Mouse (Mus musculus): ENCODE results near the gene Panx1. TPM values are rescaled to one million over a fixed set of nuclear protein-coding genes. Genes with fewer than 3 reads are reported as not detected.

Gene Panx1
- 173 and 183 TPM in 2 replicates for polyA plus RNA-seq (2014; fragmentation: Nextera tagmentation; extraction: Ambion mirVana)

GRCm38 (mm10) chr9:15045084-15045669 lies at the start of gene Panx1:
Gene Panx1, minus strand, starts transcription at chr9:15045478.
- peak within 1 kb of the TSS; percentile 51 for H3K4me2 ChIP-seq (ENCODE audit: low read length)
- H3K27ac ChIP-seq (ENCODE audit: low read depth, low read length) = peak within 1 kb of the TSS; percentile 92
- under 1% methylated on average over 67 of the region's 68 CpGs for WGBS
- no peaks in the 10 kb centered on the region for H3K27me3 ChIP-seq (replicated peaks; ENCODE audit: control insufficient read depth, insufficient read depth, low read length)
- ATAC-seq (peak; percentile 93), DNase-seq (ENCODE audit: low spot score) (peak; percentile 90)
- H3K36me3 ChIP-seq (ENCODE audit: control insufficient read depth, insufficient read depth, low read length) = no peaks in the 10 kb centered on the region
- peak within 1 kb of the TSS; percentile 88 for H3K4me3 ChIP-seq (ENCODE audit: low read depth, low read length)
- peak within 1 kb of the TSS; percentile 96 for H3K9ac ChIP-seq (ENCODE audit: low read length)
- H3K4me1 ChIP-seq (ENCODE audit: control insufficient read depth, insufficient read depth, low read length) = peaks cover 14% of the 10 kb centered on the region
- no peaks in the 10 kb centered on the region for H3K9me3 ChIP-seq (replicated peaks; ENCODE audit: control insufficient read depth, low read length)

GRCm38 (mm10) chr9:15068686-15069295 lies 23.5 kb upstream of the Panx1 start:
- H3K4me2 ChIP-seq (ENCODE audit: low read length) = no peak overlapping the region
- no peak overlapping the region for H3K27ac ChIP-seq (ENCODE audit: low read depth, low read length)
- no peaks in the 10 kb centered on the region for H3K27me3 ChIP-seq (replicated peaks; ENCODE audit: control insufficient read depth, insufficient read depth, low read length)
- ATAC-seq = no peak
- no peaks in the 10 kb centered on the region for H3K9me3 ChIP-seq (replicated peaks; ENCODE audit: control insufficient read depth, low read length)
- H3K4me1 ChIP-seq (ENCODE audit: control insufficient read depth, insufficient read depth, low read length) = no peaks in the 10 kb centered on the region
- H3K36me3 ChIP-seq (ENCODE audit: control insufficient read depth, insufficient read depth, low read length) = no peaks in the 10 kb centered on the region
- no peak overlapping the region for H3K4me3 ChIP-seq (ENCODE audit: low read depth, low read length)
- no peak for DNase-seq (ENCODE audit: low spot score)
- no peak overlapping the region for H3K9ac ChIP-seq (ENCODE audit: low read length)
- WGBS = 84% methylated on average over 6 of the region's 6 CpGs

DNA sequence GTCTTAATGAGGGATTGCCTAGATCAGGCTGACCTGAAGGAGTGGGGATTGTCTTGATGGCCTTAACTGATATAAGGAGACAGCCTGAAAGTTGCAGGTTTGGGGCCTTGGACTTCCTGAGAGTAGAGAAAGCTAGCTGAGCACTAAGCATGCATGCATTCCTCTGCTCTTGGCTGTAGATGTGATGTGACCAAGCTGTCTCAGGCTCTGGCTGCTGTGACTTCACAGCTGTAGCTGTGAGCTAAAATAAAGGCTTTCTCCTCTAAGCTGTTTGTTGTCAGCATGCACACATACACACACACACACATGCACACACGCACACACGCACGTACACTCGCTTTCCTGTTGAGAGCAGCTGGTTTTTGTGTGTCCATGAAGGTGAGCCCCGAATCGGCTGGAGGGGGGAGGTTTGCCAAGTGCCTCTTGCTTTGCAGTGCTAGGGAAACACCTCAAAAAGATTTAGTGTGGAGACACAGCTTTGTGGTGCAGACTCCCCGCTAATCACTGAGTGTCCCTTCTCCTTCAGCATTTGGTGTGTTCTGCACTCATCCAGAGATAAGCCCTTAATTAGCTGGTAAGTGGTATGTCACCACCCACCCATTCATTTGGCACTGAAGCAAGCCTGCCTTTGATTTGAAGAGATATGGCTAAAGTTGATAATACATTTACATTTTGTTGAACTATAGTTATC lies 22.9 kb upstream of the Panx1 start:
- Histone ChIP-seq H3K4me3 (ENCODE audit: low read depth, low read length) (no peak overlapping the region), H3K4me2 (ENCODE audit: low read length) (no peak overlapping the region), H3K9ac (ENCODE audit: low read length) (no peak overlapping the region), H3K9me3 (replicated peaks; ENCODE audit: control insufficient read depth, low read length) (no peaks in the 10 kb centered on the region), H3K4me1 (ENCODE audit: control insufficient read depth, insufficient read depth, low read length) (no peaks in the 10 kb centered on the region), H3K36me3 (ENCODE audit: control insufficient read depth, insufficient read depth, low read length) (no peaks in the 10 kb centered on the region), H3K27ac (ENCODE audit: low read depth, low read length) (no peak overlapping the region), H3K27me3 (replicated peaks; ENCODE audit: control insufficient read depth, insufficient read depth, low read length) (no peaks in the 10 kb centered on the region)
- 64% methylated on average over 7 of the region's 7 CpGs for WGBS
- ATAC-seq (no peak), DNase-seq (ENCODE audit: low spot score) (no peak)

DNA sequence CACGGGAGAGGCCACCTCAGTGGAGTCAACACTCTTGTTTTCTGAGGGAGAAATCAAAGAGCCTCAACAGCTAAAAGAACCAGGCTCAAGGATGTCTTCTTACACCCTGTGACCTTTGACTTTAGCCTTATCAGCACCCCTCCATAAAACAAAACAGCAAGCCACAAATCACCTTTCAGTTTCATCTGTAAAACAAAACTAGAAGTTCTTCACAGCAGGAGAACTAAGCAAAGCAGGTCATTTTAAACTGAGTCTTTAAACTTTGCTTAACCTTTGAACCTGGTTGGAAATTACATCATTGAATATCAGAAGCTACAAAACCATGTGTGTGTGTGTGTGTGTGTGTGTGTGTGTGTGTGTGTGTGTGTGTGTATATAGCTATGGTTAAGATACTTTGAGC lies 18.9 kb upstream of the Panx1 start:
- H3K9me3 ChIP-seq (replicated peaks; ENCODE audit: control insufficient read depth, low read length) = no peaks in the 10 kb centered on the region
- no peaks in the 10 kb centered on the region for H3K27me3 ChIP-seq (replicated peaks; ENCODE audit: control insufficient read depth, insufficient read depth, low read length)
- no peaks in the 10 kb centered on the region for H3K4me1 ChIP-seq (ENCODE audit: control insufficient read depth, insufficient read depth, low read length)
- no peak for ATAC-seq
- H3K4me3 ChIP-seq (ENCODE audit: low read depth, low read length) = no peak overlapping the region
- H3K9ac ChIP-seq (ENCODE audit: low read length) = no peak overlapping the region
- no peak for DNase-seq (ENCODE audit: low spot score)
- H3K27ac ChIP-seq (ENCODE audit: low read depth, low read length) = no peak overlapping the region
- H3K36me3 ChIP-seq (ENCODE audit: control insufficient read depth, insufficient read depth, low read length) = no peaks in the 10 kb centered on the region
- 12% methylated on average over 1 of the region's 1 CpGs for WGBS
- H3K4me2 ChIP-seq (ENCODE audit: low read length) = no peak overlapping the region

DNA sequence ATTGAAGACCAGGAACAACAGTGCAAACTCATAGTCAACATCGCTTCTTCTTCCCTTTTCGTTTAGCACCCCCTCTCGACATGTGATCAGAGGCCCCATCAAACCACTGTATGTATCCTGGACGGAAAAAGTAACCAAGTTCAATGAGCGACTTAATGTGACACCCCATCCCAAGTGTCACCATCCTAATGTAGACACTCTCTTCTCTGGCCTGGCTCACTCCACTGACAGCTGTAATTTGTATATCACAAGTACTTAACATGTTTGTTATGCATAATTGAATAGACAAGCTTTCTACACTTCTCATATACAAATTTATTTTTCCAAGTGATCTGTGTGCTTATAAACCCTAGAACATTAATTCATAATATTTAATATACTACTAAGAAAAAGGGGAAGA lies 15.6 kb upstream of the Panx1 start:
- DNase-seq (ENCODE audit: low spot score) (no peak), ATAC-seq (no peak)
- H3K4me3 ChIP-seq (ENCODE audit: low read depth, low read length) = no peak overlapping the region
- no peak overlapping the region for H3K27ac ChIP-seq (ENCODE audit: low read depth, low read length)
- H3K36me3 ChIP-seq (ENCODE audit: control insufficient read depth, insufficient read depth, low read length) = no peaks in the 10 kb centered on the region
- no peaks in the 10 kb centered on the region for H3K4me1 ChIP-seq (ENCODE audit: control insufficient read depth, insufficient read depth, low read length)
- WGBS = 91% methylated on average over 5 of the region's 5 CpGs
- H3K9ac ChIP-seq (ENCODE audit: low read length) = no peak overlapping the region
- H3K9me3 ChIP-seq (replicated peaks; ENCODE audit: control insufficient read depth, low read length) = no peaks in the 10 kb centered on the region
- no peaks in the 10 kb centered on the region for H3K27me3 ChIP-seq (replicated peaks; ENCODE audit: control insufficient read depth, insufficient read depth, low read length)
- H3K4me2 ChIP-seq (ENCODE audit: low read length) = no peak overlapping the region

- no peaks in the 10 kb centered on the region for H3K4me1 ChIP-seq (ENCODE audit: control insufficient read depth, insufficient read depth, low read length)
- 92% methylated on average over 6 of the region's 6 CpGs for WGBS
- H3K27me3 ChIP-seq (replicated peaks; ENCODE audit: control insufficient read depth, insufficient read depth, low read length) = no peaks in the 10 kb centered on the region
Observed at GRCm38 (mm10) chr9:15060026-15060425, 14.7 kb upstream of the Panx1 start.

GRCm38 (mm10) chr9:15045740-15046139 lies 462 bp upstream of the Panx1 start:
- DNase-seq (ENCODE audit: low spot score) = no peak
- 40% methylated on average over 10 of the region's 10 CpGs for WGBS

More at GRCm38 (mm10) chr9:15060026-15060425, 14.7 kb upstream of the Panx1 start:
- Histone ChIP-seq H3K36me3 (ENCODE audit: control insufficient read depth, insufficient read depth, low read length) (no peaks in the 10 kb centered on the region), H3K4me2 (ENCODE audit: low read length) (no peak overlapping the region), H3K9me3 (replicated peaks; ENCODE audit: control insufficient read depth, low read length) (no peaks in the 10 kb centered on the region), H3K9ac (ENCODE audit: low read length) (no peak overlapping the region), H3K4me3 (ENCODE audit: low read depth, low read length) (no peak overlapping the region), H3K27ac (ENCODE audit: low read depth, low read length) (no peak overlapping the region)
- DNase-seq (ENCODE audit: low spot score) = no peak
- ATAC-seq = no peak

GRCm38 (mm10) chr9:15044391-15045083 lies 741 bp downstream of the Panx1 start:
- peak overlapping the region; percentile 51 for H3K4me2 ChIP-seq (ENCODE audit: low read length)
- peak overlapping the region; percentile 88 for H3K4me3 ChIP-seq (ENCODE audit: low read depth, low read length)
- peak; percentile 54 for ATAC-seq
- H3K9ac ChIP-seq (ENCODE audit: low read length) = peak overlapping the region; percentile 96
- peaks cover 14% of the 10 kb centered on the region for H3K4me1 ChIP-seq (ENCODE audit: control insufficient read depth, insufficient read depth, low read length)
- WGBS = under 1% methylated on average over 28 of the region's 28 CpGs
- no peaks in the 10 kb centered on the region for H3K9me3 ChIP-seq (replicated peaks; ENCODE audit: control insufficient read depth, low read length)
- peak overlapping the region; percentile 92 for H3K27ac ChIP-seq (ENCODE audit: low read depth, low read length)
- no peaks in the 10 kb centered on the region for H3K27me3 ChIP-seq (replicated peaks; ENCODE audit: control insufficient read depth, insufficient read depth, low read length)
- no peaks in the 10 kb centered on the region for H3K36me3 ChIP-seq (ENCODE audit: control insufficient read depth, insufficient read depth, low read length)
- DNase-seq (ENCODE audit: low spot score) = peak; percentile 39

More at GRCm38 (mm10) chr9:15045740-15046139, 462 bp upstream of the Panx1 start:
- Histone ChIP-seq H3K9ac (ENCODE audit: low read length) (peak overlapping the region; percentile 96), H3K4me1 (ENCODE audit: control insufficient read depth, insufficient read depth, low read length) (peaks cover 14% of the 10 kb centered on the region), H3K4me2 (ENCODE audit: low read length) (peak overlapping the region; percentile 51), H3K4me3 (ENCODE audit: low read depth, low read length) (peak overlapping the region; percentile 88), H3K36me3 (ENCODE audit: control insufficient read depth, insufficient read depth, low read length) (no peaks in the 10 kb centered on the region), H3K27ac (ENCODE audit: low read depth, low read length) (peak overlapping the region; percentile 92), H3K27me3 (replicated peaks; ENCODE audit: control insufficient read depth, insufficient read depth, low read length) (no peaks in the 10 kb centered on the region), H3K9me3 (replicated peaks; ENCODE audit: control insufficient read depth, low read length) (no peaks in the 10 kb centered on the region)
- peak; percentile 21; the same call in 1 of the 2 replicates for ATAC-seq
